Mouse (Mus musculus) intestine, embryonic 15.5 days (tissue): ENCODE data around the gene Armh1. TPM values are rescaled to one million over a fixed set of nuclear protein-coding genes. Genes with fewer than 3 reads are reported as not detected.
A peak's percentile ranks its signal among the peaks of the same experiment; 100 is the strongest.

Experiments used
- ATAC-seq: fragments of 200-750 bp; cut with Nextera tagmentation; 2 replicates; pipeline ENCODE4 v1.8.0; 2017; ENCODE audit warnings: moderate TSS enrichment, moderate library complexity
- H3K27ac ChIP-seq: fragments of 300-500 bp; sonication (generic); 2 replicates; pipeline ENCODE4 v1.5.1; 2015; ENCODE audit warnings: mild to moderate bottlenecking, inconsistent platforms
- H3K27me3 ChIP-seq: fragments of 300-500 bp; sonication (generic); replicated peaks from 2 replicates; pipeline ENCODE4 v1.6.1; 2015; ENCODE audit warnings: inconsistent platforms
- H3K36me3 ChIP-seq: fragments of 300-500 bp; sonication (generic); 2 replicates; pipeline ENCODE4 v1.6.1; 2015; ENCODE audit warnings: inconsistent platforms
- H3K4me1 ChIP-seq: fragments of 300-500 bp; sonication (generic); replicated peaks from 2 replicates; pipeline ENCODE4 v1.6.1; 2015; ENCODE audit warnings: inconsistent platforms
- H3K4me2 ChIP-seq: fragments of 300-500 bp; sonication (generic); replicated peaks from 2 replicates; pipeline ENCODE4 v1.6.1; 2015; ENCODE audit warnings: mild to moderate bottlenecking, inconsistent platforms
- H3K4me3 ChIP-seq: fragments of 300-500 bp; sonication (generic); replicated peaks from 2 replicates; pipeline ENCODE4 v1.5.1; 2015; ENCODE audit warnings: inconsistent platforms
- H3K9ac ChIP-seq: fragments of 300-500 bp; sonication (generic); 2 replicates; pipeline ENCODE4 v1.6.1; 2015; ENCODE audit warnings: inconsistent platforms
- H3K9me3 ChIP-seq: fragments of 300-500 bp; sonication (generic); 2 replicates; pipeline ENCODE4 v1.6.1; 2016; ENCODE audit warnings: inconsistent platforms
- WGBS: fragments of 180-500 bp; shearing (Covaris S2); methylation state at CpG from one replicate; pipeline ENCODE4 v1.1.7; 2015; 5-methylcytosine and 5-hydroxymethylcytosine counted together
- polyA plus RNA-seq: library from polyadenylated mRNA; unstranded; fragments of >200 nt; fragmentation: Nextera tagmentation; extraction: Ambion mirVana; gene quantifications from 2 replicates; pipeline ENCODE4 v1.2.1, GENCODE M21; 2015

Gene Armh1
- polyA plus RNA-seq, 1 experiment from 2014 or later = 0.19 TPM

GRCm38 (mm10) chr4:117234166-117234741 is 17.7 kb downstream of the Armh1 start:
- 47% methylated on average over 7 of the region's 7 CpGs for WGBS
- H3K9me3 ChIP-seq = no peaks in the 10 kb centered on the region

GRCm38 (mm10) chr4:117231208-117231607 is 20.7 kb downstream of the Armh1 start:
- no peaks in the 10 kb centered on the region for H3K27me3 ChIP-seq
- H3K4me3 ChIP-seq = no peak overlapping the region
- no peaks in the 10 kb centered on the region for H3K9me3 ChIP-seq
- H3K9ac ChIP-seq = no peak overlapping the region
- no peak overlapping the region for H3K27ac ChIP-seq
- no peak overlapping the region for H3K4me2 ChIP-seq
- H3K4me1 ChIP-seq = 0 out of 2 replicates have a peak, but pooled peaks cover 3% of the 10 kb centered on the region
- WGBS = 79% methylated on average over 2 of the region's 2 CpGs
- ATAC-seq = peak; percentile 50; the same call in 1 of the 2 replicates
- no peaks in the 10 kb centered on the region for H3K36me3 ChIP-seq

More at GRCm38 (mm10) chr4:117234166-117234741, 17.7 kb downstream of the Armh1 start:
- ATAC-seq = no peak
- Histone ChIP-seq H3K36me3 (no peaks in the 10 kb centered on the region), H3K9ac (no peak overlapping the region), H3K4me1 (0 out of 2 replicates have a peak, but pooled peaks cover 3% of the 10 kb centered on the region), H3K4me2 (no peak overlapping the region), H3K27me3 (no peaks in the 10 kb centered on the region), H3K27ac (no peak overlapping the region), H3K4me3 (no peak overlapping the region)

GRCm38 (mm10) chr4:117230331-117230730 is 21.6 kb downstream of the Armh1 start:
- whole genome bisulfite sequencing = 61% methylated on average over 10 of the region's 10 CpGs
- no peak overlapping the region for H3K4me3 ChIP-seq

GRCm38 (mm10) chr4:117229590-117229989 is 22.3 kb downstream of the Armh1 start:
- Histone ChIP-seq H3K4me2 (0 out of 2 replicates have a peak overlapping the region, but pooled peaks have one; percentile 12), H3K36me3 (no peaks in the 10 kb centered on the region), H3K27ac (no peak overlapping the region), H3K4me1 (no peaks in the 10 kb centered on the region), H3K4me3 (no peak overlapping the region), H3K27me3 (no peaks in the 10 kb centered on the region), H3K9ac (no peak overlapping the region), H3K9me3 (no peaks in the 10 kb centered on the region)
- no peak; the same call in 1 of the 2 replicates for ATAC-seq
- 58% methylated on average over 15 of the region's 15 CpGs for WGBS

More at GRCm38 (mm10) chr4:117230331-117230730, 21.6 kb downstream of the Armh1 start:
- H3K9me3 ChIP-seq = no peaks in the 10 kb centered on the region
- H3K4me1 ChIP-seq = no peaks in the 10 kb centered on the region
- H3K36me3 ChIP-seq = no peaks in the 10 kb centered on the region
- H3K4me2 ChIP-seq = no peak overlapping the region
- no peak overlapping the region for H3K27ac ChIP-seq
- no peak overlapping the region for H3K9ac ChIP-seq
- ATAC-seq = no peak
- no peaks in the 10 kb centered on the region for H3K27me3 ChIP-seq

- no peaks in the 10 kb centered on the region for H3K4me1 ChIP-seq
- H3K36me3 ChIP-seq = no peaks in the 10 kb centered on the region
- H3K4me2 ChIP-seq = no peak overlapping the region
- H3K9me3 ChIP-seq = no peaks in the 10 kb centered on the region
- no peak for ATAC-seq
- no peak overlapping the region for H3K9ac ChIP-seq
- H3K4me3 ChIP-seq = no peak overlapping the region
- no peak overlapping the region for H3K27ac ChIP-seq
- H3K27me3 ChIP-seq = no peaks in the 10 kb centered on the region
Measured at GRCm38 (mm10) chr4:117225250-117225649, 26.7 kb downstream of the Armh1 start.

- no peaks in the 10 kb centered on the region for H3K27me3 ChIP-seq
- no peak overlapping the region for H3K4me2 ChIP-seq
- whole genome bisulfite sequencing = 67% methylated on average over 8 of the region's 8 CpGs
- H3K4me1 ChIP-seq = no peaks in the 10 kb centered on the region
- no peak for ATAC-seq
- no peaks in the 10 kb centered on the region for H3K9me3 ChIP-seq
- H3K36me3 ChIP-seq = no peaks in the 10 kb centered on the region
- H3K9ac ChIP-seq = no peak overlapping the region
- H3K4me3 ChIP-seq = no peak overlapping the region
- no peak overlapping the region for H3K27ac ChIP-seq
Measured at GRCm38 (mm10) chr4:117224122-117224521, 27.8 kb downstream of the Armh1 start.

GRCm38 (mm10) chr4:117223001-117223400 is 28.9 kb downstream of the Armh1 start:
- WGBS = 34% methylated on average over 5 of the region's 5 CpGs
- no peaks in the 10 kb centered on the region for H3K9me3 ChIP-seq
- ATAC-seq = no peak
- H3K4me1 ChIP-seq = no peaks in the 10 kb centered on the region
- no peaks in the 10 kb centered on the region for H3K27me3 ChIP-seq
- no peak overlapping the region for H3K9ac ChIP-seq
- no peak overlapping the region for H3K4me2 ChIP-seq
- no peak overlapping the region for H3K27ac ChIP-seq
- H3K36me3 ChIP-seq = no peaks in the 10 kb centered on the region
- H3K4me3 ChIP-seq = no peak overlapping the region

GRCm38 (mm10) chr4:117221836-117222235 is 30.1 kb downstream of the Armh1 start:
- Histone ChIP-seq H3K9ac (no peak overlapping the region), H3K36me3 (no peaks in the 10 kb centered on the region), H3K9me3 (no peaks in the 10 kb centered on the region), H3K27me3 (no peaks in the 10 kb centered on the region), H3K4me1 (no peaks in the 10 kb centered on the region), H3K4me2 (no peak overlapping the region), H3K27ac (no peak overlapping the region), H3K4me3 (no peak overlapping the region)
- 88% methylated on average over 9 of the region's 9 CpGs for WGBS
- ATAC-seq = no peak

GRCm38 (mm10) chr4:117220741-117221515 is 31.0 kb downstream of the Armh1 start:
- Histone ChIP-seq H3K4me1 (no peaks in the 10 kb centered on the region), H3K9ac (no peak overlapping the region), H3K9me3 (no peaks in the 10 kb centered on the region), H3K36me3 (no peaks in the 10 kb centered on the region), H3K27ac (no peak overlapping the region), H3K4me2 (no peak overlapping the region), H3K4me3 (no peak overlapping the region), H3K27me3 (no peaks in the 10 kb centered on the region)
- WGBS = 78% methylated on average over 9 of the region's 9 CpGs
- no peak for ATAC-seq

GRCm38 (mm10) chr4:117218517-117219219 is 33.3 kb downstream of the Armh1 start:
- H3K9ac ChIP-seq = peak overlapping the region; percentile 8; the same call in 1 of the 2 replicates
- H3K9me3 ChIP-seq = no peaks in the 10 kb centered on the region
- H3K27ac ChIP-seq = no peak overlapping the region
- WGBS = 35% methylated on average over 10 of the region's 10 CpGs
- no peaks in the 10 kb centered on the region for H3K4me1 ChIP-seq
- no peak overlapping the region for H3K4me2 ChIP-seq
- no peaks in the 10 kb centered on the region for H3K27me3 ChIP-seq
- ATAC-seq = peak; percentile 55; the same call in 1 of the 2 replicates
- H3K36me3 ChIP-seq = no peaks in the 10 kb centered on the region
- H3K4me3 ChIP-seq = no peak overlapping the region

- H3K27me3 ChIP-seq = no peaks in the 10 kb centered on the region
- H3K27ac ChIP-seq = no peak overlapping the region
- H3K4me1 ChIP-seq = no peaks in the 10 kb centered on the region
- no peak overlapping the region for H3K4me3 ChIP-seq
- no peaks in the 10 kb centered on the region for H3K9me3 ChIP-seq
- 48% methylated on average over 5 of the region's 5 CpGs for WGBS
- no peaks in the 10 kb centered on the region for H3K36me3 ChIP-seq
- no peak for ATAC-seq
- no peak overlapping the region for H3K9ac ChIP-seq
- no peak overlapping the region for H3K4me2 ChIP-seq
Measured at GRCm38 (mm10) chr4:117217029-117217428, 34.9 kb downstream of the Armh1 start.

GRCm38 (mm10) chr4:117214250-117214649 is 37.7 kb downstream of the Armh1 start:
- no peak overlapping the region for H3K9ac ChIP-seq
- H3K27ac ChIP-seq = no peak overlapping the region
- ATAC-seq = no peak

More at GRCm38 (mm10) chr4:117214250-117214649, 37.7 kb downstream of the Armh1 start:
- Histone ChIP-seq H3K4me2 (no peak overlapping the region), H3K9me3 (no peaks in the 10 kb centered on the region), H3K4me3 (no peak overlapping the region), H3K27me3 (no peaks in the 10 kb centered on the region), H3K4me1 (no peaks in the 10 kb centered on the region), H3K36me3 (no peaks in the 10 kb centered on the region)
- 87% methylated on average over 6 of the region's 6 CpGs for WGBS
